Mouse (Mus musculus) kidney, embryonic 15.5 days (tissue): ENCODE measurements around the gene Mvp. TPM values are rescaled to one million over a fixed set of nuclear protein-coding genes. Genes with fewer than 3 reads are reported as not detected.

ENCODE experiments used
- ATAC-seq: fragments of 200-750 bp; cut with Nextera tagmentation; replicated peaks from 2 replicates; pipeline ENCODE4 v1.8.0; 2017; ENCODE audit warnings: moderate TSS enrichment; ENCODE audit not compliant: low FRiP score
- H3K27ac ChIP-seq: fragments of 300-500 bp; sonication (generic); 2 replicates; pipeline ENCODE4 v1.5.1; 2015; ENCODE audit warnings: mild to moderate bottlenecking, inconsistent platforms
- H3K27me3 ChIP-seq: fragments of 300-500 bp; sonication (generic); 2 replicates; pipeline ENCODE4 v1.6.1; 2015; ENCODE audit warnings: inconsistent platforms
- H3K36me3 ChIP-seq: fragments of 300-500 bp; sonication (generic); 2 replicates; pipeline ENCODE4 v1.6.1; 2015; ENCODE audit warnings: inconsistent platforms
- H3K4me1 ChIP-seq: fragments of 300-500 bp; sonication (generic); 2 replicates; pipeline ENCODE4 v1.6.1; 2015; ENCODE audit warnings: inconsistent platforms
- H3K4me2 ChIP-seq: fragments of 300-500 bp; sonication (generic); 2 replicates; pipeline ENCODE4 v1.6.1; 2015; ENCODE audit warnings: moderate library complexity, mild to moderate bottlenecking, inconsistent platforms
- H3K4me3 ChIP-seq: fragments of 300-500 bp; sonication (generic); replicated peaks from 2 replicates; pipeline ENCODE4 v1.5.1; 2015; ENCODE audit warnings: mild to moderate bottlenecking, inconsistent platforms
- H3K9ac ChIP-seq: fragments of 300-500 bp; sonication (generic); 2 replicates; pipeline ENCODE4 v1.6.1; 2015; ENCODE audit warnings: mild to moderate bottlenecking, inconsistent platforms
- H3K9me3 ChIP-seq: fragments of 300-500 bp; sonication (generic); replicated peaks from 2 replicates; pipeline ENCODE4 v1.6.1; 2016; ENCODE audit warnings: inconsistent platforms
- WGBS: fragments of 180-500 bp; shearing (Covaris S2); methylation state at CpG from one replicate; pipeline ENCODE4 v1.1.7; 2015; ENCODE audit warnings: mixed read lengths; 5-methylcytosine and 5-hydroxymethylcytosine counted together
- polyA plus RNA-seq: library from polyadenylated mRNA; unstranded; fragments of >200 nt; fragmentation: Nextera tagmentation; extraction: Ambion mirVana; gene quantifications from 2 replicates; pipeline ENCODE4 v1.2.1, GENCODE M21; 2015

Gene Mvp
- polyA plus RNA-seq, 1 experiment from 2014 or later, result 16.8 TPM

DNA sequence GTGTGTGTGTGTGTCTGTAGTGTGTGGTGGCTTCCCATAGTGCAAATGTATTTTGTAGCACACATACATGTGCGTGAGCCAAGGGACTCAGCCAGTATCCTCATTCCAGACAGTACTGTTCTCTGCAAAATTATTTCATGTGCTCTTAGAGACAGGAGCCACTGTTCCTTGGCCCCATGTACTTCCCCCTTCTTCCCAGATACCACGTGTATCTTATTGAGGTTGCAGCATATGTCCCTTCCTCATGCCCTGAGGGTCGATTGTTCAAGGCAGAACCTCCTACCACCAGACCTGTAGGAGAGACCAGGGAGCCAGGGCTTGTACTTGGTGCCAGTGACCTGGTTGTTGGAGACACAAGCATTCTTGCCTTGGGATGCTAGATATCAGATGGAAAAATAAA is 59.3 kb downstream of the Mvp start:
- no peak overlapping the region for H3K4me2 ChIP-seq
- H3K9ac ChIP-seq, result no peak overlapping the region
- ATAC-seq, result no peak
- no peaks in the 10 kb centered on the region for H3K36me3 ChIP-seq
- no peaks in the 10 kb centered on the region for H3K9me3 ChIP-seq
- H3K4me3 ChIP-seq, result no peak overlapping the region
- WGBS, result 63% methylated on average over 3 of the region's 3 CpGs
- H3K4me1 ChIP-seq, result peaks cover 13% of the 10 kb centered on the region
- H3K27me3 ChIP-seq, result peaks cover 36% of the 10 kb centered on the region
- no peak overlapping the region for H3K27ac ChIP-seq

DNA sequence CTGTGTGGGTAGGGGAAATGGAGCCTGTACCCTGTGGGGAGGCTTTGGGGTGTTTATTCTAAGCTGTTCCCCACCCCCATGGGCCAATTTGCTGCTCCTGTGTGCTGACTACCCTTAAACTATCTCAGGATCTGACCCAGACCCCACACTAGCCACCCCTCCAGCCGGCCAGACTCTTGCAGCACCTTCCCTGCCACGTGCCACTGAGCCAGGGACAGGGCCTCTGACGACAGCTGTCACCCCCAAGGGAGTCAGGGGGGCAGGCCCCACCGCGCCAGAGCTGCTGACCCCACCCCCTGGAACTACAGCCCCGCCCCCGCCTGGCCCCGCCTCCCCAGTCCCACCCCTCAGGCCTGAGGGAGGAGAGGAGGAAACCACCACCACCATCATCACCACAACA is 61.8 kb downstream of the Mvp start:
- Histone ChIP-seq H3K4me2 (0 out of 2 replicates have a peak overlapping the region, but pooled peaks have one; percentile 1), H3K4me3 (no peak overlapping the region), H3K9ac (no peak overlapping the region), H3K36me3 (no peaks in the 10 kb centered on the region), H3K27me3 (peaks cover 39% of the 10 kb centered on the region), H3K4me1 (peaks cover 22% of the 10 kb centered on the region), H3K27ac (no peak overlapping the region), H3K9me3 (no peaks in the 10 kb centered on the region)
- no peak for ATAC-seq
- 0% methylated on average over 8 of the region's 8 CpGs for WGBS

DNA sequence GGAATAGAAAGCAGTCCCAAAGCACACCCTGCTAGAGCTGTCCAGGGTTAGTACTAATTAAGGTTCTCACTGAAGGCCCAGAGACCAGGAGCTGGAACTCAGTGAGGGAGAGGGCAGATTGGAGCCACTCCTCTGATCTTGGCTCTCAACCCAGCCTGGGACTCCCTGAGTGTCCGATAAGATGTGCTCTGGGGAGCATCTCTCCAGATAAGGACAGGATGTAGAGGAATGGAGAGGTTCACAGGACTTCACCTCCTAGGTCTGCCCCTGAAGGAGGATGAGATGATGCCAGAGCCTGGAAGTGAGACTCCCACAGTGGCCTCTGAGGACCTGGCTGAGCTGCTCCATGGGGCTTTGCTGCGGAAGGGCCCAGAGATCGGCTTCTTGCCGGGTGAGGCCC is 62.7 kb downstream of the Mvp start:
- H3K4me1 ChIP-seq, result peaks cover 22% of the 10 kb centered on the region
- no peak for ATAC-seq
- H3K4me2 ChIP-seq, result no peak overlapping the region
- H3K9me3 ChIP-seq, result no peaks in the 10 kb centered on the region
- H3K36me3 ChIP-seq, result peaks cover 7% of the 10 kb centered on the region; the same call in 1 of the 2 replicates
- H3K27me3 ChIP-seq, result peaks cover 39% of the 10 kb centered on the region
- no peak overlapping the region for H3K27ac ChIP-seq
- 25% methylated on average over 4 of the region's 4 CpGs for WGBS
- H3K9ac ChIP-seq, result no peak overlapping the region
- H3K4me3 ChIP-seq, result no peak overlapping the region

DNA sequence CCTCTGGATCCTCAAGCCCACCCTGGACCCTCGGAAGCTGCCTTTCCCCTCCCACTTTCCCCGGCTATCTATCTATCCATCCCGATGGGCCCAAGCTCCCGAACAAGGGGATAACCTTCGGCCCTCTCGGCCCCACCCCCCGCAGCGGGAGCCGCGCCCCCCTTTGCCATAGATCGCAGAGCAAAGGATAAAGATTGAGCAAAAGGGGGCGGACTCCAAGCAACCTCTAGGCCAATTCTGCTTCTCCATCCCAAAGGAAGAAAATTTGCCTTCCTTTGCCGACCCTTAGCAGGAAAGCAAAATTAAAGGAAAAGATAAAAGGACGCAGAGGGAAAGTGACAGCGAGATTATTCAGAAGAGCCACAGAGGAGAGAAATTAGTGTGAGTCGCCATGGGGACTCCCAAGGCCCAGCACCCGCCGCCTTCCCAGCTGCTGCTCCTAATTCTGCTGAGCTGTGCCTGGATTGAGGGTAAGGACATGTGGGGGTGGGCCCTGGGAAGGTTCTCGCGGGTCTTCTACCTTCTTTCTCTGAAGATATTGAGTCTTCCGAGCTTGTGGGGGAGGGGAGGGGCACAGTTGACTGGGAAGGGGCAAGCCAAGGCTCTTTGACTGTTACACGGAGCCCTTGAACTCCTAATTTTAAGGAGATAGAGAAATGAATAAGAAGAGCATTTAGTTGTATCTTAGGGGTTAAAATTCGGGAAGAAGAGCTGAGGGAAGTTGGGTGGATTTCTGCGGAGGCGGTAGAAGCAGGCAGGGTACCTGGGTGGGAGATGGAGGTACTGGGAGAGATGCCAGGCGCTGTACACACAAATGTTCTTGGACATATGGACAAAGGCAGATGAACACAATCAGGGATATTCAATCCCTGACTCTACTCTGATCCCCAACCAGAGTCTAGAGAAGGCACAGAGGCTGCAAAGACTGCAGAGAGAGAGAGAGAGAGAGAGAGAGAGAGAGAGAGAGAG is 63.5 kb downstream of the Mvp start:
- H3K27me3 ChIP-seq, result peaks cover 39% of the 10 kb centered on the region
- ATAC-seq, result no peak
- H3K9me3 ChIP-seq, result no peaks in the 10 kb centered on the region
- no peak overlapping the region for H3K27ac ChIP-seq
- peaks cover 22% of the 10 kb centered on the region for H3K4me1 ChIP-seq
- 6% methylated on average over 26 of the region's 26 CpGs for WGBS
- peaks cover 7% of the 10 kb centered on the region for H3K36me3 ChIP-seq
- peak overlapping the region; percentile 54 for H3K4me3 ChIP-seq
- no peak overlapping the region for H3K9ac ChIP-seq
- peak overlapping the region; percentile 100 for H3K4me2 ChIP-seq

DNA sequence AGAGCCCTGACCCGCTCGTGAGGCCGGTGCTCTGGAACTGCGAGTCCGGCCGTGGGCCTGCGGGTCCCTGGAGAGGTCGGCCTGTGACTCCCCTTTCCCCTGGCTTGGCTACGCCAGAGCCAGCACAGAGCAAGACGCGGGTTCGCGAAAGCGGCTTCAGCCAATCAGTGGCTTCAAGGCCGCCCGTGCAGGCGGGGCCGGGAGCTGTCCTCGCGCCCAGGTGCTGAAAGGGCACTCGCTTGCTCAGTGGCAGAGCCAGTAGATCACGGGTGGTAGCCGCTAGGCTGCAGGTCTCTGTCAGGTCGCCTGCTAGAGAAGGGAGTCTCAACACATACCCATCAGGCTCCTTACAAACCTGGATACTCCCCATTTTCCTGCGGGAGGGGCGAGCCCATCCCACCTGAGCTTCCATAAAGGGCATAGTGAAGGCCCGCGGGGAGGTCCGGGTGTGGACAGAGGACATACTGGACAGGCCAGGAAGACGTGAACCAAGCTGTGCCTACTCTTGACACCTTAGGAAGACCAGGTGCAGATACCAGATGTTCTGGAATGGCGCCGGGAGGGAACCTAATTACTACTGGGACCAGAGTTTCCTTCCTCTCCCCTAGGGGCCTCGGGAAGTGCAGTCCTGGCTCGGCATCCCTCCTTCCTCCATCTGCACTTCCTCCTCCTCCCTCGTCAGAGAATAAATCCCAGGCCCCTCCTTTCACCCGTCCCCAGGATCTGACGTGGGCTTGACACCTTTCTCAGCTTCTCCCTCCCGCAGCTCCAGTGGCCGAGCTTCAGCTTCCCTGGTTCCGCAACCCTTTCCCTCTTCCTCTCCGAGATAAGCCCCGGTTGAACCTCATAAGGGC is 64.4 kb downstream of the Mvp start, which contains the start of gene Sez6l2:
Sez6l2 (plus strand) TSS at position 771 of the 854 bp plus-strand sequence.
- Histone ChIP-seq H3K4me1 (peaks cover 22% of the 10 kb centered on the region), H3K9me3 (no peaks in the 10 kb centered on the region), H3K36me3 (peaks cover 11% of the 10 kb centered on the region), H3K9ac (peak within 1 kb of the TSS; percentile 43), H3K27me3 (peaks cover 39% of the 10 kb centered on the region), H3K27ac (no peak within 1 kb of the TSS), H3K4me3 (peak within 1 kb of the TSS; percentile 54), H3K4me2 (peak within 1 kb of the TSS; percentile 100)
- WGBS, result under 1% methylated on average over 42 of the region's 42 CpGs
- ATAC-seq, result peak; percentile 89

DNA sequence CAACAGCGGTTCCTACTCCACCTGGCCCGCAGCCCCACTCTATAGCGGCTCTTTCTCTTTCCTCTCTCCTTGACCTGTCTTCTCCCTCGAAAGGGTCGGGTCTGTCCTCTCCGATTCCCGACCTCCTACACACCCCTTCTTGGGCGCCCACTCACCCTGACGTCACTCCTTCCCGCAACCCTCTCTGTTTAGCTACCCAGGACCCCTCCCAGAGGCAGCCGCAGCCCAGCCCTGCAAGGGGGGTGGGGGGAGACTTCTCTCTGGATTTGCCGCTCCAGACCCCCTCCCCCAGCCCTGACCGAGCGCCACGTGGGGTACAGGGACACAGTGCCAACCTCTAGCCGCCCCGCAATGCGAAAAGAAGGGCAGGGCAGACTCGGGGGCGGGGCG is 65.0 kb downstream of the Mvp start, which contains the start of gene Asphd1:
Asphd1 (minus strand) TSS at position 180 of the 390 bp plus-strand sequence.
- Histone ChIP-seq H3K4me3 (peak within 1 kb of the TSS; percentile 54), H3K4me1 (peaks cover 22% of the 10 kb centered on the region), H3K27ac (no peak within 1 kb of the TSS), H3K4me2 (peak within 1 kb of the TSS; percentile 100), H3K9me3 (no peaks in the 10 kb centered on the region), H3K9ac (peak within 1 kb of the TSS; percentile 43), H3K36me3 (peaks cover 17% of the 10 kb centered on the region), H3K27me3 (peaks cover 39% of the 10 kb centered on the region)
- peak; percentile 38 for ATAC-seq
- WGBS, result under 1% methylated on average over 21 of the region's 21 CpGs

DNA sequence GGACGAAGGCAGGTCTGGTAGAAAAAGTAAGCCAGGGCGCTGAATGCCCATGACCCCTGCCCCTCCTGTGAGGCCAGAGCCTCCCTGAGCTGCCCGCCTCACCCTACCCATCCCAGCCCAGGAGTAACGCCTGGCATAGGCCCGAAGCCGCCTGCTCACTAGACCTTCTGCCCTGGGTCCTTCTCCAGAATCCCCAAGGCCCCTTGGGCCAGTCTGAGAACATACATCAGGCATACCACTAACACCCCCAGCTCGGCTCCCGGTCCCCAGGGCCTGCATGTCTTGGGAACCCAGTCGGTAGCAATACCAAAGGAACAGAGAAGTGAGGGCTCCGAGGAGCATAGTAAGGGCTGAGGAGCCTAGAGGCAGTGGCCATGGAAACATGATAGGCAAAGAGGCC is 65.8 kb downstream of the Mvp start:
- Histone ChIP-seq H3K9ac (no peak overlapping the region), H3K36me3 (peaks cover 25% of the 10 kb centered on the region), H3K4me2 (no peak overlapping the region; the same call in 1 of the 2 replicates), H3K27me3 (peaks cover 36% of the 10 kb centered on the region), H3K9me3 (no peaks in the 10 kb centered on the region), H3K4me3 (no peak overlapping the region), H3K4me1 (peaks cover 22% of the 10 kb centered on the region), H3K27ac (no peak overlapping the region)
- 87% methylated on average over 10 of the region's 10 CpGs for WGBS
- no peak for ATAC-seq

DNA sequence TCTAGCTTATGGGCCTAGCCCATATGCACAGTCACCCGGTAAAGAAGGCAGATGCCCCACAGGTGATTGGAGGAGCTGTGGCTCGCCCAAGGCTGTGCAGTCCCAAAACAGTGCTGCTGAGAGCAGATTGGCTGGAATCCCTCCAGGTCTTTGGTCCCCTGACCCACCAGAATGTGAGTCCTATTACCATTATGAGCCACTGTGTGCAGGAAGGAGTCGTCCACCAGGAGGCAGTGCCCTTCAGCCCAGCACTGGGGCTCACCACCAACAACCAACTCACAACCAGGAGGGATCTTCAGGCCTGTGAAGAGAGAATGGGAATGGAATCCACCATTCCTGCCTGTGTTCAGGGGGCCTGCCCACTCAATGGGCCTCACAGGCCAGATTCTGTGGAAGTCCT is 67.9 kb downstream of the Mvp start:
- ATAC-seq, result no peak
- H3K27me3 ChIP-seq, result peaks cover 17% of the 10 kb centered on the region

DNA sequence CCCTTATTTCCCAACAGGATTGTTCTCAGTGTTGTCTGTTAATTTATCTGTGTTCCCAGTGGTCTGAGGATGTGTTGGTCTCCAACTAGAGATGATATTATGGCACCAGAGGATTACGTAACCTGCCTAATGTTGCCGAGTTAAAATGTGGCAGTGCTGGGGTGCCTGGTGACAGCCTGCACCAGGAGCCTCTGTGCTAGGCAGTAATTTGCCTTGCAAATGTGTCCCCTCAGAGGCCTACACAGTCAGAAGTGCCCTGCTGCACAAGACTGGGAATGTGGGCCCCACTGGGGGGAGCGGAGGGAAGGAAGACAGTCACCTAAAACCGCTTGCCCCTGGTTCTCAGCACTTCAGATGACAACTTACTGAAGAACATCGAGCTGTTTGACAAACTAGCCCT is 72.6 kb downstream of the Mvp start:
- Histone ChIP-seq H3K9ac (no peak overlapping the region), H3K27me3 (no peaks in the 10 kb centered on the region), H3K4me1 (no peaks in the 10 kb centered on the region), H3K27ac (no peak overlapping the region), H3K36me3 (peaks cover 45% of the 10 kb centered on the region), H3K4me3 (no peak overlapping the region), H3K9me3 (no peaks in the 10 kb centered on the region), H3K4me2 (no peak overlapping the region)
- WGBS, result 79% methylated on average over 5 of the region's 5 CpGs
- ATAC-seq, result no peak

More for the DNA sequence above, 67.9 kb downstream of the Mvp start:
- Histone ChIP-seq H3K4me1 (peaks cover 15% of the 10 kb centered on the region), H3K27ac (no peak overlapping the region), H3K9ac (no peak overlapping the region), H3K9me3 (no peaks in the 10 kb centered on the region), H3K4me2 (no peak overlapping the region), H3K4me3 (no peak overlapping the region), H3K36me3 (peaks cover 40% of the 10 kb centered on the region)
- 43% methylated on average over 3 of the region's 3 CpGs for WGBS

DNA sequence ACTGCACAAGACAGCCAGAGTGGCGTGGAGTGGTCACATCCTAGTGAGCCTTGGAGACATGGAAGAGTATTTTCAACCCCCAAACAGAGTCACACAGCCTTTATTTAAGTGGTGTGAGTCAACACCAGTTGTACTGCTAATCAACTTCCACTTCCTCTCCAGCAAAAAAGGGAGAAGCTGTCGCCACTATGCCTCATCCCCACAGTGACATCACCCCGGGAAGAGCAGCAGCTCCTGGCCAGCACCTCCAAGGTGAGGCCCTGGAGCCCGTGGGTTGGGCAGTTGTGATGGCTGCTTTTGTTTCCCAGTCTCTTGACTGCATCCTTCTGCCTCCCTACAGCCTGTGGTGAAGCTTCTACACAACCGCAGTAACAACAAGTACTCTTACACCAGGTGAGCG is 73.2 kb downstream of the Mvp start:
- no peak overlapping the region for H3K4me3 ChIP-seq
- no peak overlapping the region for H3K27ac ChIP-seq
- peaks cover 50% of the 10 kb centered on the region for H3K36me3 ChIP-seq
- no peak overlapping the region for H3K9ac ChIP-seq
- no peaks in the 10 kb centered on the region for H3K9me3 ChIP-seq
- 54% methylated on average over 6 of the region's 6 CpGs for WGBS
- no peaks in the 10 kb centered on the region for H3K4me1 ChIP-seq
- ATAC-seq, result no peak
- H3K4me2 ChIP-seq, result no peak overlapping the region
- H3K27me3 ChIP-seq, result no peaks in the 10 kb centered on the region
